Mouse (Mus musculus) C3H10T1/2 (cell line): ENCODE data around the gene Gm20422. TPM values are rescaled to one million over a fixed set of nuclear protein-coding genes. Genes with fewer than 3 reads are reported as not detected.

Experiments used
- polyA plus RNA-seq, 2 experiments: library from polyadenylated mRNA; unstranded; fragments of >200 nt; fragmentation: generic; extraction: Trizol; gene quantifications; one replicate each; pipeline ENCODE4 v1.2.1; 2012; ENCODE audit warnings: missing spikeins in 2 of 2

Gene Gm20422
- polyA plus RNA-seq, result not detected

DNA sequence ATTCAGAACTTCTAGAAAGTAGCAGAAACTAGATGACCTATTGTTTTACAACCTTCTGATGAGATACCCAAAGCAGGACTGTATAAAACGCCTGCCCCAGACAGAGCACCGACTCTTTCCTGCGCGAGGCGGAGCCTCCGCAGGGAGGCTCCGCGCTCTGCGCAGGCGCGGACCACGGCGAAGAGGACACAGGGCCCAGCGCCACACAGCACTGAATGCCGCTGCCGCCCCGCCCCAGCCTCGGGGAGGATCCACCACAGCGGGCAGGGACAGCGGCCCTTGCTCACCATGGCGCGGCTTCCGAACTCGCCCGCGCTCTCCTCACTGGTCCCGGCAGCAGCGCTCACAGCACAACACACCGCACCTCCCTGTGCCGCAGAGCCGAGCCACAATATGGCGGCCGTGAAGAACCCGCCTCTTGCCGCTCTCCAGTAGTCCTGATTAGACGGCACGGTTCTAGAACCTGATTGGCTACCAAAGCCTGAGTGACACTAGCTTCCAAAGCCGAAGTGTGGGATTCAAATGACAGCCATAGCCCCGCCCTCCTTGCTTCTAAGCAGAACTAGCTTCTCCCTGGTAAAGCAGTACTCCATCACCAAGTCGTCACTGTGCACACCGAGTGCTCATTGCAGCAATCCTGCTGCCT is at the start of gene Gm20422:
Gm20422 (minus strand) TSS at position 384 of the 646 bp plus-strand sequence.

DNA sequence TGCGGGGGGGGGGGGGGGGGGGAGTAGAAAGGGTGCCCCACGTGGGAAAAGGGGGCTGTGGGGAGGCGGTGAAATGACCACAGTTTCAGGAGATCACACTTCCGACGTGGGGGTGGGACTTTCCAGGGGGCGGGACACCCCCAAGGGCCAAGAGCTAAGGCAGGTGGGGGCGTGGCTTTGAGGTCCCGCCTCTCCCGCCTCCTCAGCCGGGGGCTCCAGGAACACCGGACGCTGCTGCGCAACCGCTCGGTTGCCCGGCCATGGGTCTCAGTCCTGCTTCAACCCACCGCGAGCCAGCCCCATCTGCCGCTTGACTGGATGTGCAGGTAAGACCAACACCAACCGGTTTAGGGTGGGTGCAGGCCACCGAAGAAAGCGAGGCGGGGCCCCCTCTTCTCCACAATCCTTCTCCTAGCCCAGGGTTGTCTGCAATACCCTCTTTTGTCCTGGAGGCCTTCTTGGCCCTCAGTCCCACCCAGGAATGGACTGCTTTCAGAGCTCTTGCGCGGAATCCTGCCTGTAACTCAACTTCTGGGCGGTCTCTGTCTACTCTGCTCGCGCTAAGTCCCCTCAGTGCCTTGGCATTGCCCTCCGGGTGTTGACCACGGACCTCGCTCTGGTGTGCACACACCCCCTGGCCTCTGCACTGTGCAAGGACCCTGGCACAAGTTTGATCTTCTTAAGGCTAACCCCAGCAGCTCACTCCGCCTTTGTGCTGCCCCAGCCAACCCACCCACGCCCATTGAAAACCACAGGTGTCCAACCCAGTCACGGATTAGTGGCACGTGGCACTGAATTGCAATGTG is 47.9 kb upstream of the Gm20422 start, which contains the start of gene Lpar2:
Lpar2 (plus strand) TSS at position 44 of the 806 bp plus-strand sequence.

DNA sequence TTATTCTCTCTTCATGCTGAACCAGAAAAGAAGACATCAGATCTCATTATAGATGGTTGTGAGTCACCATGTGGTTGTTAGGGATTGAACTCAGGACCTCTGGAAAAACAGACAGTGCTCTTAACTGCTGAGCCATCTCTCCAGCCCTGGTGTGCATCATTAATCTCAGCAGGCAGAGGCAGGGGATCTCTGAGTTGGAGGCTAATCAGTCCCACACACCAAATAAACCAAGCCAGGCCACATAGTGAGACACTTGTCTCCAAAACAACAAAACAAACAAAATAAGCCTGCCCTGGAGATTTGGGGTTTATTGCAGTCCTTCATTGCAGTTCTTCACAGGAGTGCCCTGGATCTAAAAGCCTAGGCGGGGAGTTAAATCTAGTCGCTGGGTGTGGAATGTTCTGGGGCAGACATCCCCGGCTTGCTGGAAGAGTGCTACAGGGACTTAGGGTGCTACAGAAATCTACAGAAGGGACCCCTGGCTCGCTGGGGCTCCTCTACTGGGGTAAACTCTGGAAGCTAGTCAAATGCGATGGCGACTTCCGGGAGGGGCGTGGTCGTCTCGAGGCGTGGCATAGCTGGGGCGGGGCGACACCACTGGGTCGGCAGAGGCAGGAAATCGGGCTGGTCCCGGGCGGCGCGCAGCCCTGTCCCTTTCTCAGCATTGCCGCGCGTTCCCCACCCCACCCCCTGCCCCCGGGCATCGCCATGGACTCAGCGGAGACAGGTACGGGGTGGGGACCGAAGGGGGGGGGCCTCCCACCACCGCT is 33.6 kb upstream of the Gm20422 start, which contains the start of gene Gmip:
Gmip (plus strand) TSS at position 586 of the 770 bp plus-strand sequence.

DNA sequence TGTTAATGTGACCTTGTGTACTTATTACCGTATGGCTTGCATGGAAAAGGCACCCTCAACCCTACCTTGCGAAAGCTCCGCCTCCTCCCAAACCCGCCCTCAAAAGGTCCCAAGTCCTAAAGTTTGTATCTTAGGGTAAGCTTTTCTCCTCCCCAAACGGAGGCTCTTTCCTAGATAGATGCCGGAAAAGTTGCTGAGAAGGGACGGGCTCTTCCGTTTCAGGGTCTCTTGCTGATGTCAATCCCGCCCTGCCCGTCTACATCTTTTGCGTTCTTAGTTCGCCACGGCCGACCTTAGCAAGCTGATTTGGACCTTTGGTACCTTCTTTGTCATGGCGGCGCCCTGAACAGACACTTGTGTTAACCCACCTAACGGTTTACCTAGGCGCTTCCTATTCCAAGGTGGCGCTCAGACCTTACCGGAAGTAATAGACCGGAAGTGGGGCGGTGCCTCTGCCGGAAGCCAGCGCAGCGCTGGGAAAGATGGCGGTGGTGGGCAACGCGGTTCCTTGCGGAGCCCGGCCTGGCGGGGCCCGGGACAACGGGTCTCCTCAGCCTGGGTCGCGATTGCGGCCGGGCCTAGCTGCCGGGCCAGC is 16.2 kb upstream of the Gm20422 start, which contains the start of the genes Atp13a1 and Zfp866:
Atp13a1 (plus strand) TSS at position 391 of the 595 bp plus-strand sequence.
Zfp866 (minus strand) TSS at position 406 of the 595 bp plus-strand sequence.

DNA sequence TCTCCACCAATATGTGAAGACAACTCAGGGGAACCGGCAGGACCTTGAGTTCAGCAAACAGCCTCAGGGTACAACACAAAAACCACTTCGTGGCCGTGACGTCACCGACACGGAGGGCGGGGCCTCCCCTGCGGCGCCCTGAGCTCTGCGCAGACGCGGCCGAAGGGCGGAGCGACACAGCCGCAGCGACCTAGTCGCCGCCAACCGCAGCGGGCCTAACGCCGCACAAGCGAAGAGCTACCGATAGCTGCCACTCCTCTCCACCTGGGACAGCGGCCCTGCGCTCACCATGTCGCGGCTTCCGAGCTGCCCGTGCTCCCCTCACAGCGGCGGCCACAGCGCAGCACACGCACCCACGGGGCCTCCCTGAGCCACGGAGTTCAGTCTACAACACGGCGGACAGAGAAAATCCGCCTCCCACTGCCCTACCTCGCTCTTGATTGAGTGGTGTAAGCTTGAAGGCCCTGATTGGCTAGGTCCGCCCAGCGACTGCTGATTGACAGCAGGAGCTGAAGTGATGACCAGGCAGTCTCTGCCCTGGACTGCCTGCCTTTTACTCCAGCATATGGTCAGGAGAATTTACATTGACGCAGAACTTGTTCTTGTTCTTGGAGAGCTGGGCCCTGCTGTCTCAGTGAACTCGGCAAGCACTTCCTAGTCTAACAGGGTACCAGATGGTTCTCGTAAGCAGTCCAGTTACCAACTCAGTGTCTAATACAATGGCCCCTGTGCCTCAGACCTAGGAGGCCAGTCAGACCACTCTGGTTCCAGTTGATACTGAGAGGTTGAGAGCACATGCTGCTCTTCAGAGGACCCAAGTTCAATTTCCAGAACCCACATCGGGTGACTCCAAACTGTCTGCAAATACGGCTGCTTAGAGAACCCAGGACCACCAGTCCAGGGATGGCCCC is 24.9 kb downstream of the Gm20422 start, which contains the start of gene Zfp963:
Zfp963 (minus strand) TSS at position 427 of the 911 bp plus-strand sequence.

DNA sequence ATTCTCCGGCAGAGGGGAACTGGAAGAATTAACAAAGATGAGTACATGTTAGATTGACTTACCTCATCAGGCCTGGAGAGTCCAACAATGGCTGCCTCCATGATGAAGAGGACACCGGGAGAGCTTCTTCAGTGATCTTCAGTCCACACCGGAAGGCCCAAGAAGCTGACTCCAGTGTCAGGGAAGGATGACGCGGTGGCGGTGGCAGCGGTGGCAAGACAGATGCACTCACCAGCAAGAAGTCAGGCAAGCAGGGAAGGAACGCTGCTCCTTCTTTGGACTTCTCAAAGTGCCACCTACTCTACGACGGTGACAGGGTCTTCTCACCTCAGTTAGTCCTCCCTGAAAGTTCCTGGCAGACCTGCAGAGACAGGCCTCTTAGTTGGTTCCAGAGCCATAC is 64.1 kb downstream of the Gm20422 start, which contains the start of gene Zfp869:
Zfp869 (minus strand) TSS at position 101 of the 400 bp plus-strand sequence.

Other genes with a start within 250 kb of the Gm20422 start
- 1 to 10 TPM in 1 of 2 experiments, under 1 TPM in 1; 0.18 to 3.5 TPM for gene Zfp868, start 149.3 kb downstream of the Gm20422 start, polyA plus RNA-seq
- under 1 TPM; 0.04 to 0.83 TPM for gene Zfp964, start 120.4 kb downstream of the Gm20422 start, polyA plus RNA-seq
- gene Zfp869, start 64.2 kb downstream of the Gm20422 start, polyA plus RNA-seq, result 1 to 10 TPM in 1 of 2 experiments, under 1 TPM in 1; 0.20 to 4.4 TPM
- 1 to 10 TPM in 1 of 2 experiments, under 1 TPM in 1; 0.02 to 1.9 TPM for gene Zfp963, start 24.9 kb downstream of the Gm20422 start, polyA plus RNA-seq
- 10 to 100 TPM; 23.6 to 31.8 TPM for gene Atp13a1, start 16.3 kb upstream of the Gm20422 start, polyA plus RNA-seq
- 1 to 10 TPM in 1 of 2 experiments, under 1 TPM in 1; 0.37 to 9.5 TPM for gene Zfp866, start 16.3 kb upstream of the Gm20422 start, polyA plus RNA-seq
- gene Gmip, start 33.8 kb upstream of the Gm20422 start, polyA plus RNA-seq, result 10 to 100 TPM in 1 of 2 experiments, 1 to 10 TPM in 1; 4.1 to 11.5 TPM
- gene Lpar2, start 47.5 kb upstream of the Gm20422 start, polyA plus RNA-seq, result 1 to 10 TPM; 3.0 to 3.5 TPM
- gene Pbx4, start 57.6 kb upstream of the Gm20422 start, polyA plus RNA-seq, result 1 to 10 TPM; 2.6 to 3.5 TPM
- gene Cilp2, start 112.8 kb upstream of the Gm20422 start, polyA plus RNA-seq, result under 1 TPM in 1 of 2 experiments, not detected in 1; 0.07 TPM
- gene Tssk6, start 127.3 kb upstream of the Gm20422 start, polyA plus RNA-seq, result under 1 TPM; 0.13 to 0.72 TPM
- gene Ndufa13, start 127.7 kb upstream of the Gm20422 start, polyA plus RNA-seq, result 100 to 1,000 TPM; 233 to 235 TPM
- 10 to 100 TPM in 1 of 2 experiments, 1 to 10 TPM in 1; 8.5 to 22.4 TPM for gene Yjefn3, start 127.8 kb upstream of the Gm20422 start, polyA plus RNA-seq
- 10 to 100 TPM; 18.8 to 24.7 TPM for gene Gatad2a, start 221.5 kb upstream of the Gm20422 start, polyA plus RNA-seq